Mouse (Mus musculus) ES-E14 (cell line): ENCODE measurements at regions not wholly inside any gene's neighbourhood (a gene's known extent, or its start where the extent isn't known, plus 50 kb on each side); places are given as distances from the start of the nearest gene placed in this dataset.
A peak's percentile ranks its signal among the peaks of the same experiment; 100 is the strongest.

ENCODE experiments used
- DNase-seq: peaks from one replicate; pipeline ENCODE4 v3.0.0-alpha.2; 2013; ENCODE audit warnings: low read depth, low spot score
- H3K27ac ChIP-seq: 2 replicates; pipeline ENCODE4 v1.5.1; 2012; ENCODE audit warnings: low read depth, mild to moderate bottlenecking, low read length, moderate library complexity, mixed read lengths; ENCODE audit not compliant: poor library complexity, insufficient read depth, severe bottlenecking
- H3K36me3 ChIP-seq: 2 replicates; pipeline ENCODE4 v1.6.1; 2012; ENCODE audit warnings: mild to moderate bottlenecking, low read length, moderate library complexity, mixed read lengths; ENCODE audit not compliant: control insufficient read depth, poor library complexity, insufficient read depth, severe bottlenecking
- H3K4me1 ChIP-seq, 2 experiments: fragments of 150-350 bp in 1 of 2; sonication (generic) in 1 of 2; 2 replicates each; pipeline ENCODE4 v1.6.1; 2012; ENCODE audit warnings: low read length in 2 of 2, mild to moderate bottlenecking in 1 of 2, mixed read lengths in 1 of 2; ENCODE audit not compliant: control insufficient read depth in 2 of 2, insufficient read depth in 2 of 2, poor library complexity in 1 of 2
- H3K4me3 ChIP-seq, 2 experiments: fragments of 150-350 bp in 1 of 2; sonication (generic) in 1 of 2; 2 replicates each; pipeline ENCODE4 v1.5.1; 2012; ENCODE audit warnings: low read length in 2 of 2, low read depth in 1 of 2, mild to moderate bottlenecking in 1 of 2, mixed read lengths in 1 of 2; ENCODE audit not compliant: insufficient read depth in 1 of 2, poor library complexity in 1 of 2, severe bottlenecking in 1 of 2
- H3K9ac ChIP-seq: 2 replicates; pipeline ENCODE4 v1.6.1; 2012; ENCODE audit warnings: low read depth, mild to moderate bottlenecking, low read length, mixed read lengths; ENCODE audit not compliant: poor library complexity, insufficient read depth, severe bottlenecking
- H3K9me3 ChIP-seq: fragments of 150-350 bp; sonication (generic); 2 replicates; pipeline ENCODE4 v1.6.1; 2012; ENCODE audit warnings: low read depth, mild to moderate bottlenecking, low read length; ENCODE audit not compliant: control insufficient read depth, insufficient read depth
- CHD2 ChIP-seq: IDR thresholded peaks from 2 replicates; pipeline ENCODE4 v1.6.1; 2014; ENCODE audit warnings: mild to moderate bottlenecking, low read depth, low read length, inconsistent platforms
- HCFC1 ChIP-seq: IDR thresholded peaks from 2 replicates; pipeline ENCODE4 v1.6.1; 2012; ENCODE audit warnings: low read length, inconsistent platforms, borderline replicate concordance; ENCODE audit not compliant: insufficient read depth
- MAFK ChIP-seq: IDR thresholded peaks from 2 replicates; pipeline ENCODE4 v1.6.1; 2014; ENCODE audit warnings: mild to moderate bottlenecking, low read depth, low read length, inconsistent platforms; ENCODE audit not compliant: insufficient read depth
- ZC3H11A ChIP-seq: IDR thresholded peaks from 2 replicates; pipeline ENCODE4 v1.6.1; 2012; ENCODE audit warnings: low read depth, mild to moderate bottlenecking, inconsistent platforms, low read length, borderline replicate concordance
- ZNF384 ChIP-seq: IDR thresholded peaks from 2 replicates; pipeline ENCODE4 v1.6.1; 2012; ENCODE audit warnings: low read depth, low read length, inconsistent platforms
- in situ Hi-C, 2 experiments: fragments of 600-800 bp; cut with MboI; formaldehyde crosslinking; loops; one replicate each; pipeline ENCODE4 v1.15.1; 2025; ENCODE audit warnings: low sequenced_read_pairs in 2 of 2, inconsistent platforms in 1 of 2; ENCODE audit not compliant: unreplicated experiment in 2 of 2

DNA sequence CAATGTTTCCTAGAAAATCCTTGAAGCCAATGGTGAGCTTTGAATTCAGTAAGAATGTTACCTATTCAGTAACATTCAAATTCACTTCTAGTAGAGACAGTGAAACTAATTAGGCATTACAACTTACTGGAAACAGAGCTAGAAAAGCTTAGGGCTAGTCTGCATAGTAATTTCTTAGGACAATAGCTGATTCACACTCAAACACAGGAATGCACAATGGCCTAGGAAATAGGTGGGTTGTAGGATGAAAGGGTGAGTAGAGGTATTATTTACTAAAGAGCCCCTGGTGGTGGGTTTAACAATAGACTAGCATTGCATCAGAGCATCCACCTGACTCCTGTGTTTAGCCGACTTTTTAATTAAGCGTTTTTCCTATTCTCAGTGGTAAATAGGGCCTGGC, 1479.8 kb downstream of the Pla2g4a start:
- Histone ChIP-seq H3K4me3 (no peak overlapping the region), H3K36me3 (no peaks in the 10 kb centered on the region), H3K9ac (no peak overlapping the region), H3K4me1 (no peaks in the 10 kb centered on the region), H3K27ac (no peak overlapping the region), H3K9me3 (no peaks in the 10 kb centered on the region; the same call in 1 of the 2 replicates)
- in situ Hi-C loops = no loop called here
- peak; percentile 24 for DNase-seq
- no peak for TF ChIP-seq ZNF384
- no peak for TF ChIP-seq MAFK
- no peak for TF ChIP-seq CHD2
- TF ChIP-seq HCFC1 = no peak
- TF ChIP-seq ZC3H11A = no peak
